Mouse (Mus musculus) cerebellum, postnatal 10 days (tissue): ENCODE results near the gene Gm7735.
"Not testable (repeated sequence)": the region's sequence is repeated elsewhere in the genome, so short reads cannot be mapped to it uniquely, and the experiment has no call there.

Source experiments
- DNase-seq, 2 experiments: peaks; one replicate each; pipeline ENCODE4 v3.0.0; 2021; ENCODE audit warnings: mixed read lengths in 2 of 2

The Gm7735 gene

GRCm38 (mm10) chr16:89169190-89169589 is at the start of gene Gm7735:
TSS of gene Gm7735 (plus strand) at chr16:89169490.
- DNase-seq = not testable (repeated sequence)

GRCm38 (mm10) chr16:89140551-89140950 is 28.7 kb upstream of the Gm7735 start, which contains the start of gene Gm6358:
TSS of gene Gm6358 (plus strand) at chr16:89140851.
- no peak for DNase-seq

- DNase-seq = no peak
These were observed 18.5 kb upstream of the Gm7735 start, which contains the start of gene Gm10061 for GRCm38 (mm10) chr16:89150786-89151185. TSS of gene Gm10061 (plus strand) at chr16:89151086.

GRCm38 (mm10) chr16:89157652-89158051 is 11.6 kb upstream of the Gm7735 start, which contains the start of gene Gm9789:
TSS of gene Gm9789 (plus strand) at chr16:89157952.
- DNase-seq = no peak

GRCm38 (mm10) chr16:89174435-89174834 is 5.1 kb downstream of the Gm7735 start, which contains the start of gene 1110057P08Rik:
TSS of gene 1110057P08Rik (plus strand) at chr16:89174735.
- DNase-seq = no peak

GRCm38 (mm10) chr16:89188621-89189020 is 19.3 kb downstream of the Gm7735 start:
- DNase-seq = no peak

- no peak for DNase-seq
These were observed 36.3 kb downstream of the Gm7735 start, which contains the start of gene Krtap20-2 for GRCm38 (mm10) chr16:89205561-89205960. TSS of gene Krtap20-2 (plus strand) at chr16:89205861.
